Mouse (Mus musculus) left cerebral cortex, postnatal 14 days (tissue): ENCODE results near the gene Hfm1. TPM values are rescaled to one million over a fixed set of nuclear protein-coding genes. Genes with fewer than 3 reads are reported as not detected.

Experiments
- DNase-seq, 2 experiments: peaks; one replicate each; pipeline ENCODE4 v3.0.0; 2021 to 2022; ENCODE audit warnings: low spot score in 2 of 2, mixed read lengths in 1 of 2
- intact Hi-C: fragments of 180-260 bp; cut with DNase I; formaldehyde crosslinking; loops from one replicate; pipeline ENCODE4 v1.15.1; 2025
- long read RNA-seq, 2 experiments: library from polyadenylated mRNA; stranded (forward); transcript quantifications; one replicate each; pipeline ENCODE4 v2.0.0; 2021
- total RNA-seq, 2 experiments: library from RNA; stranded (reverse); gene quantifications; 2 replicates each; pipeline ENCODE4 v1.2.3; 2021

Hfm1 gene
- 1 to 10 TPM; 1.8 TPM for total RNA-seq
- long read RNA-seq, experiment 1, partial matches to known transcripts: 0 of 1 reads
- long read RNA-seq, experiment 1, other reads (novel, unspliced or antisense): 1 of 1 reads
- long read RNA-seq, experiment 2, partial matches to known transcripts: 0 of 1 reads
- long read RNA-seq, experiment 2, other reads (novel, unspliced or antisense): 1 of 1 reads

DNA sequence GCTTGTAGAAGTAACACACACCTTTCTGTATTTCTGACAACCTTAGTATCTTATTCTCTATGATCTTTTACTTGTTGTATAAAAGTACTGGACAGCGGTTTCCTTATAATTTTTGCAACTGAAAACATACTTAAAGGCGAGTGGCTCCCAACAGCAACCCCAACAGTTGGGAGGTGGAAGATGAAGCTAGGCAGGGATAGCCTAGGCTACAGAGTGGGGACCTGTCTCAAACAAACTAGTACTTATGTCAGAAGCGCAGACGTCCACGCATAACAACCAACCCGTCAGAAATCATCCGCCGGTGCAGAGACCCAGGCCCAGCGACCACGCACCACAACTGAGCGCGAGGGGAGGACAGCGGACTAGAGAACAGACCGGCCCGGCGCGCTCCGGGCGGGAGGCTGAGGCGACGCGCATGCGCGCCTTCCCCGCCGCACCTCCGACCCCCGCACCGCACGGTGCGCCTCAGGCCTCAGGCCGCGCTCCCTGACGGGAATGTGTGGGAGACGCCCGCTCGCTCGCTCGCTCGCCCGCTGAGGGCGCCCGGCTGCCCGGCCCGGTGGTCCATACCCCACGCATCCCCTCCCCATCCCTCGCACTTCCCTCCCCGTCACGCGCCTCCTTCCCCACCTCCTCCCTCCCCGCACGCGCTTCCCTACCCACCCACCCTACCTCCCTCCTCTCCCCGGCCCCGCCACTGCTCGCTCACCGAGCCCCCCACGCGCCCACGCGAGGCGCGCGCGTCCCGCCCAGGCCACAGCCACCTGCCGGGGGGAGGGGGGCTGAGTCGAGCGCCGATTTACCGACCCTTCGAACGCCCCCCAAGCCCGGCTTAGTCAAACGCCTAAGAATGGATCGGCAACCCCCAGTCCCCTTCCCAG is at the start of gene Hfm1:
TSS of gene Hfm1 (minus strand) at position 834 of the 881 bp plus-strand sequence.
- DNase-seq: peak; percentile 39 to 66
- intact Hi-C loops: no loop called here

DNA sequence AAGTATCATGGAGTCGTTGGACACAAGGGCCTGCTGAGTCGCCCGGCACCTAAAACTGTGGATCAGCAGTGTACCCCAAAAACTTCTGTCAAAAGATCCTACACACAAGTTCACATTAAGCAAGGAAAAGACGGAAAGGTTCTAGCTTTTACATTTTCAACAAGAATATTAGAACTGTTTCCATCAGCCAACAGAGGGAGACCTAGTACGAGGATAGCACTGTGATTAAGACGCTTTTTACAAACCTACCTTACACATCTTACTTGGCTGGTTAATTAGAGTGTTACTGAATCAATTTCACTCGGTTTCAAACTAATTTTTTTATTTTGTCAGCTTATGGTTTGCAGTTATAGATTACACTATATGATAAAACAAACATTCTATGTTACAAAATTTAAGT is 47.8 kb upstream of the Hfm1 start:
- intact Hi-C loops: loop anchor here (2.0 kb wide), 1 partner anchor 347 kb away; no protein-coding TSS in a partner anchor
- DNase-seq: no peak

DNA sequence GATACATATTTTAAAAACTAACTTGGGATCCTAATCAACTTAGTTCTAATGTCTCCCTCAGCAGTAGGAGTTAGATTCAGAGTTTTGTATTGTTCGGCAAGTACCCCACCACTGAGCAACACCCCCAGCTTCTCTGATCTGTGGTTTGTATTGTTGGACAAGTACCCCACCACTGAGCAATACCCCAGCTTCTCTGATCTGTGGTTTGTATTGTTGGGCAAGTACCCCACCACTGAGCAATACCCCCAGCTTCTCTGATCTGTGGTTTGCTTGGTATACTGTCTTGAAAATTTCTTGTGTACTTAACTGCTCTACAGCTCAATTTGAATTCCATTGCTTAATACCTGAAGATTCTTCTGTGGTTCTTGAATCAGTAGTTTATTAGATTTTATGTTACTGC is 41.5 kb upstream of the Hfm1 start:
- DNase-seq: no peak
- intact Hi-C loops: loop anchor here (10.0 kb wide), 1 partner anchor 113 kb away; no protein-coding TSS in a partner anchor

DNA sequence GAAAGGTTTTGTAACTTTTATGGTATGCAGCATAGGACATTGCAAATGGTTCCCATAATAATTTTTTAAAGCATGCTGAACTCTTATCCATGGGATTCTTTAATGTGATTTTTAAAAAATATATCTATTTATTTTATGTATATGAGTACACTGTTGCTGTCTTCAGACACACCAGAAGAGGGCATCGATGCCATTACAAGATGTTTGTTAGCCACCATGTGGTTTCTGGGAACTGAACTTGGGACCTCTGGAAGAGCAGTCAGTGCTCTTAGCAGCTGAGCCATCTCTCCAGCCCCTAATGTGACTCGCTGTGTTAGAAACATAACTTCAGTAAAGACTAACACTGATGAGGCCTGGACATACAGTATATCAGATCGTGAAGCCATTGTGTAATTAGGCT is 40.3 kb upstream of the Hfm1 start:
- DNase-seq: no peak
- intact Hi-C loops: loop anchor here (10.0 kb wide), 1 partner anchor 112 kb away; no protein-coding TSS in a partner anchor

- no peak for DNase-seq
- intact Hi-C loops: loop anchor here (10.0 kb wide), 1 partner anchor 110 kb away; no protein-coding TSS in a partner anchor
Measured at GRCm38 (mm10) chr5:106964513-106965014, 38.4 kb upstream of the Hfm1 start.

- intact Hi-C loops: loop anchor here (10.0 kb wide), 1 partner anchor 109 kb away; no protein-coding TSS in a partner anchor
- peak; percentile 83 to 92 for DNase-seq
Measured at GRCm38 (mm10) chr5:106963584-106964512, 37.7 kb upstream of the Hfm1 start, which contains the start of gene Cdc7. Gene Cdc7, plus strand, starts transcription at chr5:106964322.

GRCm38 (mm10) chr5:106960451-106960850 is 34.3 kb upstream of the Hfm1 start:
- no peak for DNase-seq
- intact Hi-C loops: loop anchor here (10.0 kb wide), 1 partner anchor 106 kb away; no protein-coding TSS in a partner anchor

GRCm38 (mm10) chr5:106959031-106959430 is 32.9 kb upstream of the Hfm1 start:
- no peak for DNase-seq
- intact Hi-C loops: no loop called here

- DNase-seq: no peak
- intact Hi-C loops: no loop called here
Measured at GRCm38 (mm10) chr5:106956467-106956866, 30.3 kb upstream of the Hfm1 start.

DNA sequence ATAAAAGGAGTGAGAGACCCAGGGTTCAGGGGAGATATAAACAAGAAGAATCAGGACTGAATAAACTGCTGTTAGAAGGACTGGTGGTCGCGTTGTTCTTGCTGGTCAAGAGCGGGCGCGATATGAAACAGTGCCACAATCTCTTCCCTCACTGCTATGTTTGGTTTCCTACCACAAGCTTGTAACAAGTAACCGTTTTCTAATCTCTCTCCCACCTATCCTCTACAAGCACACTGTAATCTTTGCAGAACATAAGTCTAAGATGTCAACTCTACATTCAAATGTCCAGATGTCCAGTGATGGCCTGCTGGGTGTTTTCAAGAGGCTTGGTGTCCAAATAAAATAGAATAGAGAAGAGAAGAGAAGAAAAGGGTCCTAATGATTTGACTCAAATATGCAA is 22.6 kb upstream of the Hfm1 start:
- no peak for DNase-seq
- intact Hi-C loops: no loop called here

GRCm38 (mm10) chr5:106946342-106946741 is 20.2 kb upstream of the Hfm1 start:
- intact Hi-C loops: no loop called here
- no peak for DNase-seq

- intact Hi-C loops: no loop called here
- DNase-seq: no peak
Measured at GRCm38 (mm10) chr5:106927996-106928395, 1.9 kb upstream of the Hfm1 start.

- no peak for DNase-seq
- intact Hi-C loops: no loop called here
Measured at GRCm38 (mm10) chr5:106926369-106926686, 207 bp upstream of the Hfm1 start.

GRCm38 (mm10) chr5:106919315-106919714 is 6.8 kb downstream of the Hfm1 start:
- intact Hi-C loops: no loop called here
- DNase-seq: no peak

- intact Hi-C loops: no loop called here
- no peak for DNase-seq
Measured at GRCm38 (mm10) chr5:106896879-106897278, 29.2 kb downstream of the Hfm1 start.

DNA sequence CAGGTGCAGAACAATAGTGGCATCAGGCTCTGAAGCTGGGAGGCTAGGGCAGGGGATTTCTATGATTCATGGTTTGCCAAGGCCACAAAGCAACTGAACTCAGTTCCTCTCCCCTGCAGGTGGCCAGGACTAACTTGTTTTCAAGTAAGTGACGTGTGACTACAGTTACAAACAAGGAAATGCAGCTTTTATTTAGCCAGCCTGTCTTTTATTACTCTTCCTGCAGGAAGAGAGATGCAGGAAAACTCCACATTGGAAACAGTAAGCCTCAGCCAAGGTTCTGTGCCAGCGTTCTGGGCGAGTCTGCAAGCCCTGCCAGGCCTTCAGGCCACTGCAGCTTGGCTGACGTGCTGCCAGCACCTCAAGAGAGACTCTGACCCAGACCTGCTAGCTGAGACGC is 34.3 kb downstream of the Hfm1 start:
- DNase-seq: peak in 1 of 2 experiments; percentile 9
- intact Hi-C loops: no loop called here

DNA sequence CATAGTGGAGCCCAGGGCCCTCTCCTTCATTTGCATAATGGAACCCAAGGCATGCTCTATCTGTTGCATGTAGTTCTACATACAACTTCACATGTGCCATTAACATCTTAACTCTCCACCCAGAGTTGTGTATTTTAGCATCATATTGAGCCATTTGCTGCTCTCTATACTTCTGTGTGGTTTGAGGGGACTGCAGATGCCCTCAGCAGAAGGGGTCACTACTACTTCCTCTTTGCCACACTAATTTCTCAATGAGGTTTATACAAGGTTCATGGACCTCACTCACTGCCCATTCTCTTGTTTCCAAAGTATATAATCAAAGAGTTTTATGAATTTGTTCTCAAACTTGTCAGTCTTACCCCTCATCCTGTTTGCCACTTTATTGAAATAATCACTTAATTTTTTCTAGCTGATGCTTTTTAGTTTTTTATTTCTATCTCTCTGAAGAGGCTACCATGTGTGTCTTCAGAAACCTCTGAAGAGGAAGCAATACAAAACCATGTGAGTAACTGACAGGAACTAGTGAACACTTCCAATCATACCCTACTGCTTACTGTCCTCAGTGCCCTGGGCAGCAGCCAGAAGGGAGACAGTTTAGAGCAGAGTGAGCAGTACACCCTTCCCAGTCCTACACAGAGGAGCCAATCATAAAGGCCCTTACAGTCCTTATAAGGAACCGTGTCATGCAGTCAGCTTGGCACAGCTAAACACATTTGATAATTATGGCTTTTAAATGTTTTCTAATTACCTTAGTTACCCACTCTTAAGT is 38.6 kb downstream of the Hfm1 start:
- intact Hi-C loops: no loop called here

DNA sequence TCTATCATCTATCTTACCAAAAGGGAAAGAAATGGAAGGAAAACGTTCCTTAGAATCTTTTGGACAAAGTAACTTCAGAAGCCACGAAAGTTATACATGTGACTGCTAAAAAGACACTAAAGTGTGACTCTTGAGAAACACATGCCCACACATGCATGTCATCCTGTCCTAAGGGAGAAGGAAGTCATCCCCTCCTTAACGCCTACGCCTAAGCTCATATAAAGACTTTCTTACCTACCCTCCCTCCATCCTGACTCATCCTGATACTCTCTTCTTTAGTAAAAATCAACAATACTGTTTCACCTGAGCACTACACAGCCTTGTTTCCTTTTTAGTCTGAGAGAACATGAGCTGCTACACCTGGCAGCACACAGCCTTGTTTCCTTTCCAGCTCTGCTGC is 40.6 kb downstream of the Hfm1 start:
- DNase-seq: no peak
- intact Hi-C loops: no loop called here

More for the DNA sequence above, 38.6 kb downstream of the Hfm1 start:
- DNase-seq: no peak

DNA sequence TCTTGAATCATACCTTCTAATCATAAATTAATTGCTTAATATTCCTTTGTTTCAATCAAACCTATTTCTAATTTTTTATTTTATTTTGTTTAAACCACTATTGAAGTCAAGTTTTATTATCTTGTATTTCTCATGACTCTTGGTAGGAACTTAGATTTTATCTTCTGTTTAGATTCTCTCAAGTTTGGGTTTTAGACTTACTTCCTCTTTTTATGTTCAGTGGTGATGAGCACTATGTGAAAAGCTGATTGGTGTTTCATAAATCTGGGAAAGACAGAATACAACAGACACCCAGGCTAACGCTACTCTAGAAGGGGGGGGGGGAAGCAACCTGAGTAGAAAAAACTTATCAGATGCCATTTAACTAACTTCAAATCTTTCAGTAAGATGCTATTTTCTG is 49.7 kb downstream of the Hfm1 start:
- intact Hi-C loops: no loop called here

More for the DNA sequence above, 49.7 kb downstream of the Hfm1 start:
- DNase-seq: no peak
